Mouse (Mus musculus) yolk sac, embryonic 10.5 days (tissue): ENCODE measurements around the gene Haus7.
"Not testable (repeated sequence)": the region's sequence is repeated elsewhere in the genome, so short reads cannot be mapped to it uniquely, and the experiment has no call there.

Experiments used
- DNase-seq: peaks from one replicate; pipeline ENCODE4 v3.0.0-alpha.2; 2017; ENCODE audit warnings: low spot score

Haus7 gene

DNA sequence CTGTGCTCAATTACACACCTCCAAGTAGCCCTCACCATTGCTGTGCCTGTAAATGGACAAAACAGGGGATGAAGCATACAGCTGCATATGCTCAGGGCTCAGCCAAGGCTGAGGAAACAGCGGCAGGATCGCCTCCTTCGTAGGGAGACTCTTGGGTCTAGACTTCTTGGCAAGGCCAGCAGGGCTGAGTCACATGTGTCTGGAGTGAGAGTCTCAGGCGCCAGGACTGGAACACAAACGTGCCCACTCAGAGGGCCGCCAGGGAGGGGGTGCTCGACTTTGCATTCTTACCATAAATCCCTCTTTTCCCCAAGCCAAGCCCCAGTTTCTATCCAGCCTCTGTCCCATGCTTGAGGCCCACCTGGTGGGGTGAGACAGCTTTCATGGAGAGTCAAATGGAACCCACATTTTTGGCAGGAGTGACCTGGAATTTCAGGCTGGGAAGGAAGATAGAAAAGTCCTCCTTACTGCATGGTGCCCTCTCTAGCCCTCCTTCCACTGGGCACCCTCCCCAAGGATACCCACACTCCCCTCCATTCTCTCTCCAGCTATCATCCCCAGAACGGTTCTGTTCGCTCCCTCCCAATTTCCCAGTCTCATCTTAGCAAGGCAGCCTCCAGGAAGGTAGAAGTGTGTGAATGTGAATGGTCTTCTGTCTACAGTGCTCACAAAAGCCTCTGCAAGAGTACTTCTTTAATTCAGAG lies 6.8 kb upstream of the Haus7 start:
- no peak for DNase-seq

DNA sequence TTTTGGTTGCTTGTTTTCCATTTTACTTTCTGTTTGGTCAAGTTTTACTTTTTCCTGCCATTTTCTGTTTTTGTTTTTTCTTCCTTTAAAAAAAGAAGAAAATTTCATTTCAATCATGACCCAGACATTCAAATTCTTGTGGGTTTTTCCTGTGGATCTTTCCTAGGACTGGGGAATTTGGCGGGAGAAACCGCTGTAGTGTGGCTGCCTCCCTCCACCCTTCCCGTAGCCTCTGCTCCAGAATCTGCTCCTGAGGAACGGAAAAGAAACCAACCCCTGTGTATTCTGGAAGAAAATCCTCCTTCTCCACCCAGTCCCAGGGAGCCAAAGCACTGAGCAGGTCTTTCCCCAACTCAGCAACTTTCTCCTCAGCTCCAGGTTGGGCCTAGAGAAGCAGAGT lies 1.9 kb upstream of the Haus7 start:
- no peak for DNase-seq

DNA sequence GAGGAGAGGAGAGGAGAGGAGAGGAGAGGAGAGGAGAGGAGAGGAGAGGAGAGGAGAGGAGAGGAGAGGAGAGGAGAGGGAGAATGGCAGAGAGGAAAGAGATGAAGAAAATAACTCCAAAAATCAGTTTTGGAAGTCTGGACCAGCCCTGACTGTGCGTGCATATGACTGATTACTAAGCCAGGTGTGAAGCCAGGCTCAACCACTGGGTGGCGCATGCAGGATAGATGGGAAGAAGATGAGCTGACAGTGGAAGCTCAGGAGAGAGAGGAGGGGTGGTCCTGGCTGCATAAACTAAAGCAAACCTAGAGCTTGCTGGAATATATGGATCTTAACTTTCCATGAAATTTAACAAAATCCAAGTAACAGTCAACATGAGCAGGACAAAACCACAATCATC lies 6.9 kb downstream of the Haus7 start:
- no peak for DNase-seq

DNA sequence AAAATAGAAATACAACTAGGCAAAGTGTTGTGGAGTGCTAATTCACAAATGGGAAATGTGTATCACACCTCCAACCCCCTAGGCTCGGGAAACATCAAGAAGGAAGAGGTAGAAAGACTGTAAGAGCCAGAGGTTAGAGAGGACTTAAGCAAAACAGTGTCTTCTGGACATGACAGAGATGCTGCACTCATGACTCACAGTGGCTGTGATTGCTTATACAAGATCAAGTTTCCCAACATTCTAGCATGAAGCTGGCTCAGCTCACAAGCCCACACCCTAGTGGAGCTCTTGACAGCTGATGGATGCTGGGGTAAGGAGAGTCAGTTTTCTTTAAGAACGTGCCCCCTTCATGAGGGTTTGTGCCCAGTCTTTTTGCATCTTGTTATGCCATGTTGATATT lies 17.4 kb downstream of the Haus7 start:
- no peak for DNase-seq

DNA sequence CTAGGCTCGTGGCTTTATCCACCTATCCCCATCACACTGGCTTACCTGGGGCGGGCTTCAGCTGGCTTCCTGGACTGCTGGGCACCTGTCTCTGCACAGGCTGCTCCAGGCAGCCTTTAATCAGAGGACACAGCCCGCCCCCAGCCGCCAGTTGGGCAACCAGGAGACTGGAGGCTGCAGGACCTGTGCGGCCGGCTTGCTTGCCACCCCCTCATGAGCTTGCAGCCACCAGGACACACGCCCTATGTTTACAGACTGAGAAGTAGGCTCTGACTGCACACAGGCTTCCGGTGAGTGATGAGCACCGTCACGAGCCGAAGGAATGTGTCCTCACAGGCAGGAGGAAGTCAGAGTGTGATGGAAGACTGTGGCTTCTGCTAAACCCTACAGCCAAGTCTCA lies 23.6 kb downstream of the Haus7 start, which contains the start of gene Trex2:
Gene Trex2 (minus strand): TSS at position 93 of the 400 bp plus-strand sequence.
- DNase-seq = peak; percentile 2

DNA sequence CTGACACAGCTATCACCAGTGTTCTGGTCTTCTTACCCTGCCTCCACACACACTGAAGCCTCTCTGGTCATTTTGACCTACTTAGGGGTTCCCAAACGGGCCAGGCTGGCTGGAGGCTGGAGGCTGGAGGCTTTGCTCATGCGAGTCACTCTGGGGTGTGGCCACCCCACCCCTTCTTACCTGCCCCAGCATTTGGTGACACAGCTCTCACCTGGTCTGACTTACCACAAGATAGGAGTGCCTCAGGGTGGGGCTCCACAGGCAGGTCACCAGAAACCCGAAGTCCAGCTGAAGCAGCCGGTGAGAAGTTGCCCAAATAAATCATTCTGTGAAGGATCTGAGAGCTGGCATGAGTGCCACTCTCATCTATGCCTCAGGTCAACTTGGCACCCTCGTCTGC lies 26.0 kb downstream of the Haus7 start:
- no peak for DNase-seq

DNA sequence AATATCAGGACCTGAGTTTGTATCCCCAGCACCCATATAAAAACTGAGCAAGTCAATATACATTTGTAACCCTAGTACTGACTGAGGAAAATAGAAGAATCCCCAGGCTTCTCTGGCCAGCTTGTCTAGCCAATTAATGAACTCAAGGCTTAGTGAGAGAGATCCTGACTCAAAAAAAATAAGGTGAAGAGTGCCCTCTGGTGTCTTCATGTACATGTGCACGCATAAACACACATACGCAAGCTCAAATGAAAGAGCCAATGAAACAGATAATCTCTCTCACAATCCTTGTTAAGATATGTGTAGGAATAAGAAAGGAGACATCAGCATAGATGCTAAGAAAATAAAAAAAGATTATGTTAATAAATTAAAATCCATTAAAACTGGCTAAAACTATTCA lies 28.8 kb downstream of the Haus7 start:
- no peak for DNase-seq

DNA sequence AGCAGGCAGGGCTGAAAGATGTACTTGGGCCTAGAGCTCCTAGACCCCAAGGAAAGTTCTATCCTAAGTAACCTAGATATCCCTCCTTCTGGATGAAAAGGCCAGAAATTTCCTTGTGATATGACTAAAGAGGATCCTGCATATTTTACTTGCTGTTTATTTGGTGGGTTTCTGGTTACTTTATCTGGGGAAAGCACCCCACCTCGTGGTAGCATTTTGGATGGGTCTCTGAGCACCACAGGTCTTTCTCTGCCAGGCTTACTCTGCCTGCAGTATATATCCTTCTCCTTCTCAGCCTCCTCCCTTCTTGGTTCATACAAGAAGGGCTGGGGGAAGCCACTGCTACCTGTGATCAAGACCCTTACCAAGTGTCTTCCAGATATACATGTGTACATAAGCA lies 46.1 kb downstream of the Haus7 start:
- DNase-seq = no peak

DNA sequence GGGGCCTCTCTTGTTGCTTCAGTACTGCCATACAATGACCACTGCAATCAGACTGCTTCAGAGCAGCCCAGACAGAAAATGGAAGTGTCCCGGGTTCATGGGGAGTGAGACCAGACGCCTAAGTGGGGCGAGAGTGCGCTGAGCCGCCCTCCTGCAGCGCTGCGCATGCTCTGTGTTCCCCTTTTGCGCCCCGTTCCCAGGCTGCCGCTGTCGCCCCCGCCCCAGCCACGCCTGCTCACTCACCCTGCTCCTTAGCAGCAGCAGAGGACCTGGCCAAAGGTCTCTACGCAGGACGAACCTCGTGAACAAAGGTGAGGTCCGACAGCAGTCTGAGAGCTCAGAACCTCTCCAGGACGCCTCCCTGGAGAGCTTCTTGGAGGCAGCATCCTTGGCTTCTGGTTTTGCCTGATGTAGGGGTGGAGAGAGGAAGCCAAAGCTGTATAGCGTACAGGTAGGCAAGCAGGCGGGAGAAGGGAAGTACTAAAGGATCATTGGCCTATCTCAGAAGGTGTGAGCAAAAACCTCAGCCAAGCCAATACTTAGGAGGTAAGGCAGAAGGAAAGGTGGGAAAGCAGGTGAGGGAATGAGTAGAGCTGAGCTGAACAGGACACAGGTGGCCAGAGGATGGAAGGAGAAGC lies 47.8 kb downstream of the Haus7 start, which contains the start of gene Zfp92:
Gene Zfp92 (plus strand): TSS at position 217 of the 638 bp plus-strand sequence.
- DNase-seq = peak; percentile 16

DNA sequence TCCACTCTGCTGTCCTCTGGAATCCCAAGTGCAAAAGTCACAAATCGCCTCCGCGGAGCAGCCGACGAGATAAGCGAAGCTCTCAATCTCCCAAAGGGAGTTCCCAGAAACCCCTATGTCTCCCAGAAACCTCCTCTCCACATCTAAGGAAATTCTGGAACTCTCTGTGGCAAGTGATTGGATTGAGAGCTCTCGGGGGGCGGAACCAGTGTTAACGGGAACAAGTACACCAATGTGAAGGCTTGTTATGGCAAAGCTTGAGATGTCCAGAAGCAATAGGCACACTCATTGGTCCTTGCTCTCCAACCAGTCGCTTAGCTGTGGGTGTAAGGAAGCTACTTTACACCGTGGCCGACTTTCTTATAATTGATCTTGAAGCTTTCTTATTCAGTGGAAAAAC lies 57.2 kb downstream of the Haus7 start:
- no peak for DNase-seq

DNA sequence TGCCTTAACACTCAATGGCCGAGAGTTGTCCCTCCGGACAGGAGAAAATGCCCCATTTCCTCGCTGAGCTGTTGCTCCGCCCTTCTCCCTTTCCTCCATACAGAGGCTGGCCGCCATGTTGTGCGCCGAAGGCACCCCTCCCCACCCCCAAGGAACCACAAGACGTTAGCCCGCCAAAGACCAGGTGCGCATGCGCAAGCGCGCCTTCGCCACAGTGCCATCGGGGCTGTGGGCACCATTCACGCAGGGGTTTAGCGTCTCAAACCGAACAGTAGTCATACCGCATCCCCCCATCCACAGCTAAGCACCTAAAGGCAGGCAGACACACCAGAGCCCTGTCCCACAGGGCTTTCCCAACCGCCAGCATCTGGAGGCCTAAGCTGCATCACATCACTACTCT lies 57.9 kb downstream of the Haus7 start:
- no peak for DNase-seq

DNA sequence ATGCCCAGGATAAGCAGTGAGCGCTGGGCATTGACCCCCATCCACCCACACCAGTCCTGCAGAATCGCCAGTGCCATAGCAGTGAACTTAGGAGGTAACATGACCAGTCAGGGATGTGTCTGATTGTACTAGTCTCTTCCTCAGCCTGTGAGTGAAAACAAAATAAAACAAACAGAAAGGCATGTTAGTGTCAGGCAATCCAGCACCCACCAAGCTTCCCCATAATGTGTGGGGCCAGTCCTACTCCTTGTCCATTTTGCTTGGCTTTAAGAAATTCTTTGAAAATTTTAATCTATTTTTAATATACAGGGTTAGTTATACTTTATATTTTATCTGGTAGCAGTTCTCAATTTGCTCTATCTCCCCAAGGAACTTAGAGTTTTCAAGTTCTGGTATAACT lies 60.2 kb downstream of the Haus7 start, which contains the start of gene Gm18336:
Gene Gm18336 (minus strand): TSS at position 101 of the 400 bp plus-strand sequence.
- DNase-seq = not testable (repeated sequence)

DNA sequence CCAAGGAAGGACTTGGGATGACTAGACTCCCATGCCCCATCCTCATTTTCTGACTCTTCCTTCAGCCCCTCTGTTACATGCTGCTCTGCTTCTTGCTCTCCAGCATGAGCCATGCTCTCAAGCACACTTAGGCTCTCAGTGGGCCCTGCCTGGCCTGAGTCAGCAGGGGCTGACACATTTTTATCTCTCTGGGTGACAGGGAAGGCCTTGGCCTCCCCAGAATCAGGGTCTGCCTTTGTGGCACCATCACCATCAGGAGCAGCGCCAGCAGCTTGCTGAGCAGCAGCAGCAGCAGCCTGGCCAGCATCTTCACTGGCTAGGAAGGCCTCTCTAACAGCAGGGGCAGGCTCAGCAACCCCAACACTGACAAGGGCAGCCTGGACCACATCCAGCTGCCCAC lies 62.4 kb downstream of the Haus7 start:
- no peak for DNase-seq

DNA sequence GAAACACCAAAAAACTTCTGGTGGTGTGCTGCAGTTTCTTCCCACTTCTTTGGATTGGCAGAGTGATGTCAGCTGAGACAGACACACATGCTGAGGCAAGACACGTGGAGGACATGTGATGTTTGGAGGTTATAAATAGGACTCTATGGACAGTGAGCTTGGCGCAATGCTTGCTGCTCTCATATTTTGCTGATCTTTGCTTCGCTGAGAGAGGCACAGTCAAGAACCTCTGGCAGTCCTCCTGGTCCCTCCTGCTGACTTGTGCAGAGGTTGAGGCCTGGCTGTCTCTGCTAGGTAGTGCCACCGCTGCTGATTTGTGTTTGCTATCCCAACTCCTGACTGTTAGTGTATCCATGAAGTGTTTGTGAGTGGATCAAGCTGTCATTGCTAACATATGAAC lies 67.4 kb downstream of the Haus7 start:
- DNase-seq = no peak
